Mouse (Mus musculus): Measurements from ENCODE around the gene 4922502D21Rik.
"Not testable (repeated sequence)": the region's sequence is repeated elsewhere in the genome, so short reads cannot be mapped to it uniquely, and the experiment has no call there.

4922502D21Rik gene

GRCm38 (mm10) chr6:129331610-129332009 is at the start of gene 4922502D21Rik:
Gene 4922502D21Rik (minus strand): TSS chr6:129331796.
- no peak for DNase-seq (ENCODE audit: low spot score in 2 of 2)

- no peak for DNase-seq (ENCODE audit: low spot score in 2 of 2)
Observed at GRCm38 (mm10) chr6:129380454-129380853, 48.9 kb upstream of the 4922502D21Rik start.

- DNase-seq (ENCODE audit: low spot score in 2 of 2) = no peak
Observed at GRCm38 (mm10) chr6:129374937-129375471, 43.4 kb upstream of the 4922502D21Rik start.

- no peak for DNase-seq (ENCODE audit: low spot score in 2 of 2)
Observed at GRCm38 (mm10) chr6:129369374-129370132, 38.0 kb upstream of the 4922502D21Rik start.

- DNase-seq (ENCODE audit: low spot score in 2 of 2) = peak in 1 of 2 experiments; percentile 3
Observed at GRCm38 (mm10) chr6:129365959-129366359, 34.4 kb upstream of the 4922502D21Rik start.

- DNase-seq (ENCODE audit: low spot score in 2 of 2) = no peak
Observed at GRCm38 (mm10) chr6:129363942-129364341, 32.3 kb upstream of the 4922502D21Rik start.

GRCm38 (mm10) chr6:129359515-129359914 is 27.9 kb upstream of the 4922502D21Rik start:
- no peak for DNase-seq (ENCODE audit: low spot score in 2 of 2)

- no peak for DNase-seq (ENCODE audit: low spot score in 2 of 2)
Observed at GRCm38 (mm10) chr6:129356430-129356829, 24.8 kb upstream of the 4922502D21Rik start.

- no peak for DNase-seq (ENCODE audit: low spot score in 2 of 2)
Observed at GRCm38 (mm10) chr6:129355774-129356173, 24.2 kb upstream of the 4922502D21Rik start.

- no peak for DNase-seq (ENCODE audit: low spot score in 2 of 2)
Observed at GRCm38 (mm10) chr6:129351091-129351490, 19.5 kb upstream of the 4922502D21Rik start.

- DNase-seq (ENCODE audit: low spot score in 2 of 2) = no peak
Observed at GRCm38 (mm10) chr6:129349524-129350352, 18.1 kb upstream of the 4922502D21Rik start.

GRCm38 (mm10) chr6:129344408-129344807 is 12.8 kb upstream of the 4922502D21Rik start:
- DNase-seq (ENCODE audit: low spot score in 2 of 2) = no peak

GRCm38 (mm10) chr6:129342391-129342790 is 10.8 kb upstream of the 4922502D21Rik start, which contains the start of gene Clec12a:
Gene Clec12a (plus strand): TSS chr6:129342691.
- not testable (repeated sequence) for DNase-seq (ENCODE audit: low spot score in 2 of 2)

GRCm38 (mm10) chr6:129337751-129338150 is 6.2 kb upstream of the 4922502D21Rik start:
- DNase-seq (ENCODE audit: low spot score in 2 of 2) = no peak

- DNase-seq (ENCODE audit: low spot score in 2 of 2) = peak; percentile 20 to 44
Observed at GRCm38 (mm10) chr6:129333674-129334078, 2.1 kb upstream of the 4922502D21Rik start.

GRCm38 (mm10) chr6:129326568-129327150 is 4.9 kb downstream of the 4922502D21Rik start:
- DNase-seq (ENCODE audit: low spot score in 2 of 2) = no peak

- DNase-seq (ENCODE audit: low spot score in 2 of 2) = no peak
Observed at GRCm38 (mm10) chr6:129326016-129326415, 5.6 kb downstream of the 4922502D21Rik start.

- DNase-seq (ENCODE audit: low spot score in 2 of 2) = no peak
Observed at GRCm38 (mm10) chr6:129319331-129319730, 12.3 kb downstream of the 4922502D21Rik start.

- DNase-seq (ENCODE audit: low spot score in 2 of 2) = no peak
Observed at GRCm38 (mm10) chr6:129318395-129318794, 13.2 kb downstream of the 4922502D21Rik start.

GRCm38 (mm10) chr6:129316463-129316862 is 15.1 kb downstream of the 4922502D21Rik start:
- DNase-seq (ENCODE audit: low spot score in 2 of 2) = no peak

- no peak for DNase-seq (ENCODE audit: low spot score in 2 of 2)
Observed at GRCm38 (mm10) chr6:129315698-129316097, 15.9 kb downstream of the 4922502D21Rik start.

GRCm38 (mm10) chr6:129314655-129315168 is 16.9 kb downstream of the 4922502D21Rik start:
- DNase-seq (ENCODE audit: low spot score in 2 of 2) = no peak
